Mouse (Mus musculus): ENCODE measurements around the gene C1s1. TPM values are rescaled to one million over a fixed set of nuclear protein-coding genes. Genes with fewer than 3 reads are reported as not detected.
A peak's percentile ranks its signal among the peaks of the same experiment; 100 is the strongest.
"Not testable (repeated sequence)": the region's sequence is repeated elsewhere in the genome, so short reads cannot be mapped to it uniquely, and the experiment has no call there.

Gene C1s1
- polyA plus RNA-seq, 1 experiment from 2014 or later: 60.3 TPM

- TF ChIP-seq CTCF (IDR thresholded peaks at IDR 0.05): no peak
- DNase-seq (ENCODE audit: low read depth, low spot score) (no peak), ATAC-seq (no peak)
- POLR2A ChIA-PET: no interaction called here
- H3K27me3 ChIP-seq: peaks cover 13% of the 10 kb centered on the region
- in situ Hi-C loops (cut with MboI; ENCODE audit: low pct_unique_long_range_greater_than_20kb): no loop called here
- CTCF ChIA-PET: no interaction called here
These were observed 10.6 kb upstream of the C1s1 start for GRCm38 (mm10) chr6:124552766-124553165.

- ATAC-seq: no peak
- DNase-seq (ENCODE audit: low read depth, low spot score): no peak
- POLR2A ChIA-PET: no interaction called here
- H3K27me3 ChIP-seq: peaks cover 9% of the 10 kb centered on the region
- in situ Hi-C loops (cut with MboI; ENCODE audit: low pct_unique_long_range_greater_than_20kb): loop anchor here (10.0 to 25.0 kb wide), 3 partner anchors 74 to 612 kb away; no protein-coding TSS in a partner anchor
- CTCF ChIA-PET: no interaction called here
- no peak for TF ChIP-seq CTCF (IDR thresholded peaks at IDR 0.05)
These were observed 6.9 kb upstream of the C1s1 start for GRCm38 (mm10) chr6:124549023-124549550.

- in situ Hi-C loops (cut with MboI; ENCODE audit: low pct_unique_long_range_greater_than_20kb): loop anchor here (10.0 to 25.0 kb wide), 3 partner anchors 73 to 611 kb away; no protein-coding TSS in a partner anchor
- CTCF ChIA-PET; H3K27me3 ChIP-seq; POLR2A ChIA-PET; DNase-seq (ENCODE audit: low read depth, low spot score); ATAC-seq: not testable (repeated sequence)
These were observed 5.8 kb upstream of the C1s1 start for GRCm38 (mm10) chr6:124547979-124548378.

- in situ Hi-C loops (cut with MboI; ENCODE audit: low pct_unique_long_range_greater_than_20kb): loop anchor here (10.0 to 25.0 kb wide), 3 partner anchors 71 to 608 kb away; no protein-coding TSS in a partner anchor
- TF ChIP-seq CTCF (IDR thresholded peaks at IDR 0.05): peak; percentile 57
- DNase-seq (ENCODE audit: low read depth, low spot score): no peak
- ATAC-seq: no peak
- POLR2A ChIA-PET: interaction anchor here (0.7 kb wide), 1 partner anchor 112 kb away, joined by 7 read pairs; no protein-coding TSS in a partner anchor
- CTCF ChIA-PET: interaction anchor here (1.2 kb wide), 1 partner anchor 53 kb away, joined by 5 read pairs; the partner anchor contains the start of gene C1rl
- H3K27me3 ChIP-seq: no peaks in the 10 kb centered on the region
These were observed 3.3 kb upstream of the C1s1 start for GRCm38 (mm10) chr6:124545425-124545824.

GRCm38 (mm10) chr6:124544466-124544865 lies 2.3 kb upstream of the C1s1 start:
- ChIA-PET POLR2A (no interaction called here), CTCF (interaction anchor here (1.2 kb wide), 1 partner anchor 52 kb away, joined by 5 read pairs; the partner anchor contains the start of gene C1rl)
- H3K27me3 ChIP-seq: no peaks in the 10 kb centered on the region
- TF ChIP-seq CTCF (IDR thresholded peaks at IDR 0.05): peak; percentile 21
- in situ Hi-C loops (cut with MboI; ENCODE audit: low pct_unique_long_range_greater_than_20kb): loop anchor here (10.0 to 25.0 kb wide), 3 partner anchors 70 to 607 kb away; no protein-coding TSS in a partner anchor
- ATAC-seq (no peak), DNase-seq (ENCODE audit: low read depth, low spot score) (no peak)

- in situ Hi-C loops (cut with MboI; ENCODE audit: low pct_unique_long_range_greater_than_20kb): loop anchor here (10.0 to 25.0 kb wide), 3 partner anchors 66 to 604 kb away; no protein-coding TSS in a partner anchor
- CTCF ChIA-PET: interaction anchor here (0.9 kb wide), 1 partner anchor 60 kb away, joined by 3 read pairs; no protein-coding TSS in a partner anchor
- POLR2A ChIA-PET: not testable (repeated sequence)
These were observed 983 bp downstream of the C1s1 start for GRCm38 (mm10) chr6:124541176-124541575.

GRCm38 (mm10) chr6:124536125-124536829 lies 5.9 kb downstream of the C1s1 start:
- ATAC-seq; H3K27me3 ChIP-seq; CTCF ChIA-PET; DNase-seq (ENCODE audit: low read depth, low spot score): not testable (repeated sequence)
- in situ Hi-C loops (cut with MboI; ENCODE audit: low pct_unique_long_range_greater_than_20kb): loop anchor here (10.0 to 25.0 kb wide), 3 partner anchors 99 to 599 kb away; partner anchors contain the start of gene C1s2
- POLR2A ChIA-PET: interaction anchor here (0.7 kb wide), 1 partner anchor 1610 kb away, joined by 8 read pairs; no protein-coding TSS in a partner anchor

More at GRCm38 (mm10) chr6:124541176-124541575, 983 bp downstream of the C1s1 start:
- not testable (repeated sequence) for H3K27me3 ChIP-seq; DNase-seq (ENCODE audit: low read depth, low spot score); ATAC-seq

- H3K27me3 ChIP-seq: peaks cover 5% of the 10 kb centered on the region
- CTCF ChIA-PET: no interaction called here
- in situ Hi-C loops (cut with MboI; ENCODE audit: low pct_unique_long_range_greater_than_20kb): loop anchor here (10.0 to 25.0 kb wide), 3 partner anchors 104 to 594 kb away; partner anchors contain the start of gene C1s2
- no peak for TF ChIP-seq CTCF (IDR thresholded peaks at IDR 0.05)
- no peak for DNase-seq (ENCODE audit: low read depth, low spot score)
- ATAC-seq: no peak
- POLR2A ChIA-PET: no interaction called here
These were observed 11.1 kb downstream of the C1s1 start for GRCm38 (mm10) chr6:124531077-124531476.

GRCm38 (mm10) chr6:124527881-124528280 lies 14.3 kb downstream of the C1s1 start:
- ChIA-PET CTCF (interaction anchor here (1.3 to 1.8 kb wide), 3 partner anchors 15 to 46 kb away, joined by 3 to 4 read pairs (median 3); partner anchors contain the start of gene C1rl), POLR2A (interaction anchor here (0.6 to 0.7 kb wide), 2 partner anchors 9 to 258 kb away, joined by 3 read pairs; no protein-coding TSS in a partner anchor)
- DNase-seq (ENCODE audit: low read depth, low spot score) (no peak), ATAC-seq (no peak)
- in situ Hi-C loops (cut with MboI; ENCODE audit: low pct_unique_long_range_greater_than_20kb): loop anchor here (5.0 to 25.0 kb wide), 3 partner anchors 34 to 591 kb away; no protein-coding TSS in a partner anchor
- no peak for TF ChIP-seq CTCF (IDR thresholded peaks at IDR 0.05)
- H3K27me3 ChIP-seq: peaks cover 3% of the 10 kb centered on the region

- ATAC-seq, POLR2A ChIA-PET: not testable (repeated sequence)
These were observed 20.1 kb downstream of the C1s1 start for GRCm38 (mm10) chr6:124522082-124522481.

GRCm38 (mm10) chr6:124517733-124518132 lies 24.4 kb downstream of the C1s1 start:
- POLR2A ChIA-PET: not testable (repeated sequence)

More at GRCm38 (mm10) chr6:124522082-124522481, 20.1 kb downstream of the C1s1 start:
- DNase-seq (ENCODE audit: low read depth, low spot score); in situ Hi-C loops (cut with MboI; ENCODE audit: low pct_unique_long_range_greater_than_20kb); CTCF ChIA-PET; H3K27me3 ChIP-seq: not testable (repeated sequence)

More at GRCm38 (mm10) chr6:124517733-124518132, 24.4 kb downstream of the C1s1 start:
- H3K27me3 ChIP-seq; ATAC-seq; in situ Hi-C loops (cut with MboI; ENCODE audit: low pct_unique_long_range_greater_than_20kb); CTCF ChIA-PET; DNase-seq (ENCODE audit: low read depth, low spot score): not testable (repeated sequence)

Measured in Patski (cell line).